Mouse (Mus musculus) hindbrain, postnatal 0 days (tissue): ENCODE measurements at regions not wholly inside any gene's neighbourhood (a gene's known extent, or its start where the extent isn't known, plus 50 kb on each side); places are given as distances from the start of the nearest gene placed in this dataset.

Source experiments
- ATAC-seq: fragments of 200-750 bp; cut with Nextera tagmentation; 2 replicates; pipeline ENCODE4 v1.8.0; 2017; ENCODE audit warnings: mild to moderate bottlenecking, moderate TSS enrichment, moderate library complexity
- DNase-seq: peaks from one replicate; pipeline ENCODE4 v3.0.0-alpha.2; 2015; ENCODE audit warnings: low spot score
- H3K27ac ChIP-seq: fragments of 300-500 bp; sonication (generic); 2 replicates; pipeline ENCODE4 v1.5.1; 2014; ENCODE audit warnings: mild to moderate bottlenecking
- H3K27me3 ChIP-seq: fragments of 300-500 bp; sonication (generic); 2 replicates; pipeline ENCODE4 v1.6.1; 2014; ENCODE audit warnings: low read length, mixed read lengths; ENCODE audit not compliant: insufficient read depth
- H3K36me3 ChIP-seq: fragments of 300-500 bp; sonication (generic); 2 replicates; pipeline ENCODE4 v1.6.1; 2014; ENCODE audit warnings: low read length, mixed read lengths; ENCODE audit not compliant: insufficient read depth
- H3K4me1 ChIP-seq: fragments of 300-500 bp; sonication (generic); 2 replicates; pipeline ENCODE4 v1.6.1; 2014; ENCODE audit warnings: antibody characterized with exemption, low read length, mixed read lengths; ENCODE audit not compliant: insufficient read depth
- H3K4me2 ChIP-seq: fragments of 300-500 bp; sonication (generic); 2 replicates; pipeline ENCODE4 v1.6.1; 2014; ENCODE audit warnings: low read depth, mild to moderate bottlenecking, low read length, moderate library complexity, mixed read lengths
- H3K4me3 ChIP-seq: fragments of 300-500 bp; sonication (generic); 2 replicates; pipeline ENCODE4 v1.5.1; 2014; ENCODE audit warnings: low read length
- H3K9ac ChIP-seq: fragments of 300-500 bp; sonication (generic); replicated peaks from 2 replicates; pipeline ENCODE4 v1.6.1; 2014; ENCODE audit warnings: mild to moderate bottlenecking, low read length, moderate library complexity, mixed read lengths
- H3K9me3 ChIP-seq: fragments of 300-500 bp; sonication (generic); 2 replicates; pipeline ENCODE4 v1.6.1; 2016; ENCODE audit warnings: low read length, mixed read lengths
- CTCF ChIP-seq: IDR thresholded peaks from 2 replicates; pipeline ENCODE4 v1.5.1; 2016; ENCODE audit warnings: antibody characterized with exemption, control low read depth, low read depth
- WGBS: fragments of 180-500 bp; shearing (Covaris S2); extraction: QIAGEN DNeasy Blood & Tissue Kit; methylation state at CpG from one replicate; pipeline ENCODE4 v1.1.7; 2014; 5-methylcytosine and 5-hydroxymethylcytosine counted together

DNA sequence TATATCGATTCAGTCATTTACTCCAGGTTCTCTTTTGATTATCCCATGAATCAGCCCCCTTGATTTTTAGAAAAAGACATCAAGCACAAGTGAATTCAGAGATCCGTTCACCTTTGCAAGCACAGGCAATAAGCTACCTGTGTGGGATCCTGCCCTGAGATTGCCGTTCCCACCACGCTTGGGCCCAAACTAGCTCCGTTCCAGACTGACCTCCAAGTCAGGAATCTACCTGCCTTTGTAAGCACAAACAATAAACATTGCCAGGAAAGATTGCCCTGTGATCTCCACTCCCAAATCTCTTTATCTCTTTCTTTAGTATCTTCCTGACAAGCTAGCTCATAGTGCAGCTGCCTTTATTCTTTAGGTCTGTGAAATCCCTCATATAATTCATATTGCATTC is 164.6 kb downstream of the Spata18 start:
- H3K4me3 ChIP-seq, result no peak overlapping the region
- WGBS, result 97% methylated on average over 5 of the region's 5 CpGs
- H3K4me2 ChIP-seq, result no peak overlapping the region
- DNase-seq (no peak), ATAC-seq (no peak)
- H3K27me3 ChIP-seq, result no peaks in the 10 kb centered on the region
- no peak for TF ChIP-seq CTCF
- no peaks in the 10 kb centered on the region for H3K4me1 ChIP-seq
- no peak overlapping the region for H3K27ac ChIP-seq
- H3K36me3 ChIP-seq, result no peaks in the 10 kb centered on the region
- H3K9ac ChIP-seq, result no peak overlapping the region
- no peaks in the 10 kb centered on the region for H3K9me3 ChIP-seq

DNA sequence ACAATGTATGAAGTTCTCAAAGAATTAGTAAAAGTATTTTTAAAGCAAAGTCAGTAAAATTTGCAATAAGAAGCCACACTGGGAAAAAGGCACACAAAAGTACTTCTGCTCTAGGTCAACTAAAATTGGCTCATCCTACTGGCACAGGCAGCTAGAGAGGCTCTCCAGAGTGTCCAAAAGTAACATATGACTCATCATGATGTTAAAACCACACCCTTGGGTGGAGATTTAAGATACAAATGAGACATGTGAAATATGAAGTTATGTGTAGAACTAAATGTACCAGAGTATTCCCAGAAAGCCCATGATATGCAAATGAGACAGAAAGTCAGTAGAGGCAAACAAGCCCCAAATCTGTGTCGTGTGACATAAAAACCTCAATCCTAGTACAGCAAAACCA is 166.0 kb downstream of the Spata18 start:
- no peak overlapping the region for H3K4me3 ChIP-seq
- no peaks in the 10 kb centered on the region for H3K4me1 ChIP-seq
- H3K9ac ChIP-seq, result no peak overlapping the region
- H3K27me3 ChIP-seq, result no peaks in the 10 kb centered on the region
- no peaks in the 10 kb centered on the region for H3K36me3 ChIP-seq
- WGBS, result 95% methylated on average over 1 of the region's 1 CpGs
- no peak for TF ChIP-seq CTCF
- no peak overlapping the region for H3K27ac ChIP-seq
- no peak overlapping the region for H3K4me2 ChIP-seq
- DNase-seq (no peak), ATAC-seq (no peak)
- H3K9me3 ChIP-seq, result no peaks in the 10 kb centered on the region

- no peaks in the 10 kb centered on the region for H3K36me3 ChIP-seq
- H3K27me3 ChIP-seq, result no peaks in the 10 kb centered on the region
- DNase-seq (no peak), ATAC-seq (0 out of 2 replicates have a peak, but pooled peaks have one; percentile 35)
- no peak overlapping the region for H3K4me3 ChIP-seq
- no peak overlapping the region for H3K27ac ChIP-seq
- H3K4me1 ChIP-seq, result no peaks in the 10 kb centered on the region
- no peak overlapping the region for H3K9ac ChIP-seq
- H3K9me3 ChIP-seq, result no peaks in the 10 kb centered on the region
- TF ChIP-seq CTCF, result no peak
- no peak overlapping the region for H3K4me2 ChIP-seq
- WGBS, result 68% methylated on average over 19 of the region's 19 CpGs
Observed at GRCm38 (mm10) chr5:73821956-73822545, 170.9 kb downstream of the Spata18 start.

DNA sequence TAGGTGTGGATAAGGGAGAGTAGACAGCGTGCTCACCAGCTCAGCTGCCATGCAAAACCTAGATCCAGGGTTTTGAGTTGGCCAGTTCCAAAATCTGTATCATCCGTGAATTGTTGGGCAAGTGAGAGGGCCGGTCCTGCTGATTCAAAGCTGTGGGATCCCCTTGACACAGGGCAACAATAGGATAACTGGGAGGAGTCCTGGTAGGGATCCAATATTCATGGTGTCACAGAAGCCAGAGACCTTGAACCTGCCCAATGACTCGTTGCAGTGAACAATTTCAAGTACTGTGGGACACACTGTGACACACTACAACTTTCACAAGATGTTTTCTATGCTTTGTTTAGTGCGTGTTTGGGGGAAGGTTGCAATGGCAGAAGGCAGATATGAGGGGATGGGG is 172.2 kb downstream of the Spata18 start:
- Histone ChIP-seq H3K9me3 (no peaks in the 10 kb centered on the region), H3K4me3 (no peak overlapping the region), H3K36me3 (no peaks in the 10 kb centered on the region), H3K4me2 (no peak overlapping the region), H3K27ac (no peak overlapping the region), H3K9ac (no peak overlapping the region), H3K27me3 (no peaks in the 10 kb centered on the region), H3K4me1 (no peaks in the 10 kb centered on the region)
- WGBS, result 82% methylated on average over 5 of the region's 5 CpGs
- ATAC-seq, result no peak
- no peak for DNase-seq
- TF ChIP-seq CTCF, result no peak

GRCm38 (mm10) chr5:73826941-73827340 is 175.8 kb downstream of the Spata18 start:
- no peaks in the 10 kb centered on the region for H3K9me3 ChIP-seq
- no peak overlapping the region for H3K9ac ChIP-seq
- no peak for ATAC-seq
- WGBS, result 76% methylated on average over 4 of the region's 4 CpGs
- H3K4me2 ChIP-seq, result no peak overlapping the region
- no peak overlapping the region for H3K27ac ChIP-seq
- DNase-seq, result no peak
- H3K4me3 ChIP-seq, result no peak overlapping the region
- no peaks in the 10 kb centered on the region for H3K4me1 ChIP-seq
- no peaks in the 10 kb centered on the region for H3K27me3 ChIP-seq
- TF ChIP-seq CTCF, result no peak
- H3K36me3 ChIP-seq, result no peaks in the 10 kb centered on the region

DNA sequence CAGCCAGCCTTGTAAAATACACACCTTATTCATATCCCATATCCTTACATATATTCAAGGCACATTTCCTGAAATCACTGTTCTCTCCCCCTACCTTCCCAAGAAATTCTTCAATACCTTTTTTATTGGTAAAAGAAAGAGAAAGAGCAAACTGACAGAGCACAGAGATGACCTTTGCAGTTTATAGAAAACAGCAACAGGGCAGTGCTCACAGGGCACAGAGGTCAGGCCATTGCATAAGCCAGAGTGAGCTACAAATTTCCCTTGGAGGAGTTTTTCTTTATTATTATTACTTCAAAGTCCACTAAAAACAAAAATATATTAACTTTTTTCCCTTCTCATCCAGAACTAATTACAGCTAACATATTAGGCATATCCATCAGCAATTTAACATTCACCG is 182.5 kb downstream of the Spata18 start:
- DNase-seq, result no peak
- no peak overlapping the region for H3K9ac ChIP-seq
- no peak overlapping the region for H3K4me2 ChIP-seq
- no peak for TF ChIP-seq CTCF
- H3K27me3 ChIP-seq, result no peaks in the 10 kb centered on the region
- no peaks in the 10 kb centered on the region for H3K36me3 ChIP-seq
- no peak for ATAC-seq
- H3K9me3 ChIP-seq, result no peaks in the 10 kb centered on the region
- WGBS, result 87% methylated on average over 1 of the region's 1 CpGs
- H3K27ac ChIP-seq, result no peak overlapping the region
- no peak overlapping the region for H3K4me3 ChIP-seq
- H3K4me1 ChIP-seq, result no peaks in the 10 kb centered on the region

DNA sequence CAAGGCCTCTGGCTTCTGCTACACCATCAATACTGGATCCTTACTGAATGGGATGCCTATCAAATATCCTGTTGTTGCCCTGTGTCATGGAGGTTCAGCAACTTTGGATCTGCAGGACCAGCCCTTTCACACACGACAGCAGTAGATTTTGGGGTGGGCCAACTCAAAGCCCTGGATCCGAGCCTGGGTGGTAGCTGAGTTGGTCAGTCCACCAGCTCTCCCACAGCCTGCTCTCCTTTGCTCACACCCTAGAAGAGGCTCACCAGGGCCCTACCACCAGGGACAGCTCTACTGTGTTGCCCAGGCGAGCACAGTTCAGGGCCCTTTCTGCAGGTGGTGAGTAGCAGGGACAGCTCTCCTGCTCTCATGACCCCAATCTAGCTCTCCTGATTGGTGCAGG is 192.6 kb downstream of the Spata18 start:
- H3K9ac ChIP-seq, result no peak overlapping the region
- H3K27me3 ChIP-seq, result no peaks in the 10 kb centered on the region
- no peak overlapping the region for H3K4me2 ChIP-seq
- H3K4me1 ChIP-seq, result no peaks in the 10 kb centered on the region
- H3K4me3 ChIP-seq, result no peak overlapping the region
- ATAC-seq, result no peak
- 92% methylated on average over 3 of the region's 3 CpGs for WGBS
- H3K27ac ChIP-seq, result no peak overlapping the region
- DNase-seq, result no peak
- TF ChIP-seq CTCF, result no peak
- no peaks in the 10 kb centered on the region for H3K36me3 ChIP-seq
- H3K9me3 ChIP-seq, result no peaks in the 10 kb centered on the region
